Mouse (Mus musculus) hindbrain, embryonic 10.5 days (tissue): ENCODE results near the gene Bcl2l12. TPM values are rescaled to one million over a fixed set of nuclear protein-coding genes. Genes with fewer than 3 reads are reported as not detected.
A peak's percentile ranks its signal among the peaks of the same experiment; 100 is the strongest.

ENCODE experiments used
- DNase-seq: peaks from one replicate; pipeline ENCODE4 v3.0.0-alpha.2; 2017; ENCODE audit warnings: low spot score
- H3K27ac ChIP-seq: fragments of 300-500 bp; sonication (generic); 2 replicates; pipeline ENCODE4 v1.5.1; 2016; ENCODE audit warnings: mild to moderate bottlenecking, moderate library complexity
- H3K27me3 ChIP-seq: fragments of 300-500 bp; sonication (generic); 2 replicates; pipeline ENCODE4 v1.6.1; 2016; ENCODE audit warnings: mild to moderate bottlenecking; ENCODE audit not compliant: poor library complexity, insufficient read depth, severe bottlenecking
- H3K36me3 ChIP-seq: fragments of 300-500 bp; sonication (generic); 2 replicates; pipeline ENCODE4 v1.6.1; 2016; ENCODE audit warnings: mild to moderate bottlenecking, moderate library complexity
- H3K4me1 ChIP-seq: fragments of 300-500 bp; sonication (generic); replicated peaks from 2 replicates; pipeline ENCODE4 v1.6.1; 2016; ENCODE audit warnings: mild to moderate bottlenecking
- H3K4me3 ChIP-seq: fragments of 300-500 bp; sonication (generic); 2 replicates; pipeline ENCODE4 v1.5.1; 2016; ENCODE audit warnings: mild to moderate bottlenecking, moderate library complexity
- H3K9me3 ChIP-seq: fragments of 300-500 bp; sonication (generic); 2 replicates; pipeline ENCODE4 v1.6.1; 2016; ENCODE audit warnings: mild to moderate bottlenecking, moderate library complexity
- WGBS: fragments of 180-500 bp; shearing (Covaris S2); methylation state at CpG from one replicate; pipeline ENCODE4 v1.1.7; 2016; 5-methylcytosine and 5-hydroxymethylcytosine counted together
- polyA plus RNA-seq: library from polyadenylated mRNA; unstranded; fragments of >200 nt; fragmentation: Nextera tagmentation; extraction: Ambion mirVana; gene quantifications from 2 replicates; pipeline ENCODE4 v1.2.1, GENCODE M21; 2016

Bcl2l12 gene
- polyA plus RNA-seq, 1 experiment from 2014 or later: 69.6 TPM

DNA sequence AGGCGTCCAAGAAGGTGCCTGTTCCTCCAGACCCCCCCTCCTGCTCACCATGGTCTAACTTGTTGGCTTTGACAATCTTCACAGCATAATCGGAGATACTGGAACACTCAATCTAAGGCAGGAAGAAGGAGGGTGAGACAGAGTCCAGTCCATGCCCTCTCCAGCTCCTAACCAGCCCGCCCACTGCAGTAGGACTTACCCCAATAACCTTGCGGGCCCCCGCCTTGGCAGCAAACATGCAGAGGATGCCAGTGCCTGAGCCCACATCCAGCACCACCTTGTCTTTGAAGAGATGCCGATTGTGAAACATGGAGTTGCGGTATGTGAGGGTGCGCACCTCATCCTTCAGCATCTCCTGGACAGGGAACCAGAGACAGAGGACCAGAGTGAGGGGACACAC, 17.0 kb downstream of the Bcl2l12 start:
- no peaks in the 10 kb centered on the region for H3K27me3 ChIP-seq
- H3K9me3 ChIP-seq: no peaks in the 10 kb centered on the region
- WGBS: 94% methylated on average over 8 of the region's 8 CpGs
- no peak for DNase-seq
- no peak overlapping the region for H3K4me3 ChIP-seq
- peaks cover 80% of the 10 kb centered on the region for H3K36me3 ChIP-seq
- H3K4me1 ChIP-seq: peaks cover 26% of the 10 kb centered on the region
- H3K27ac ChIP-seq: no peak overlapping the region

DNA sequence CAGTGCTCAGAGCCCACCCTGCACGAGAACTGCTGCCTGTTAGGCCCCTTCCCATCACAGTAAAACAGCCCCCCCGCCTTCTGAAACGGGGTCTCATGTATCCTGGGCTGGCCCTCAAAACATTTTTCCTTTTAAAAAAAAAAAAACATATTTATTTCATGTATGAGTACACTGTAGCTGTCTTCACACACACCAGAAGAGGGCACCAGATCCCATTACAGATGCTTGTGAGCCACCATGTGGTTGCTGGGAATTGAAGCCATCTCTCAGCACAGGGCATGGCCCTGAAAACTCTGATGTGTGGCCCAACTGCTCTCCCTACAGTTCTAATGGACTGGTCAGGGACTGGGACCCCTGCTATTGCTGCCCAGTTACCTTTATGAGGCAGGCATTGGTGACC, 20.2 kb downstream of the Bcl2l12 start:
- H3K4me1 ChIP-seq: peaks cover 26% of the 10 kb centered on the region
- no peaks in the 10 kb centered on the region for H3K9me3 ChIP-seq
- no peak for DNase-seq
- 93% methylated on average over 3 of the region's 3 CpGs for WGBS
- no peak overlapping the region for H3K27ac ChIP-seq
- no peaks in the 10 kb centered on the region for H3K27me3 ChIP-seq
- peaks cover 82% of the 10 kb centered on the region for H3K36me3 ChIP-seq
- no peak overlapping the region for H3K4me3 ChIP-seq

DNA sequence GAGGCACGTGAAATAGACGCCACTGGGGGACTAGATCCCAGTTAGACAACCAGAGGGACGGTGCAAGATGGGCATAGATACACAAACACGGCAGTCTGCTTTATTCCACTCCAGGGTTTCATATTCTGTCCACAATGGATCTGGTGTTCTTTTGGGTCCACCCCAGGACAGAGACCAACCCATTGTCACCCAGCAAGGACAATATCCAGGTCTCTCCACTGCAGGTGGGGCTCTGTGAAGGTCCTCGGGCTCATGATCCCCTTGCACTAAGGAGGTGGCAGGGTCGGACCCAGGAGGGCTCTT, 23.4 kb downstream of the Bcl2l12 start:
- Histone ChIP-seq H3K36me3 (peaks cover 51% of the 10 kb centered on the region), H3K27ac (peak overlapping the region; percentile 75), H3K9me3 (no peaks in the 10 kb centered on the region), H3K4me1 (peaks cover 46% of the 10 kb centered on the region), H3K27me3 (no peaks in the 10 kb centered on the region), H3K4me3 (peak overlapping the region; percentile 61; the same call in 1 of the 2 replicates)
- WGBS: 25% methylated on average over 6 of the region's 6 CpGs
- DNase-seq: peak; percentile 17

DNA sequence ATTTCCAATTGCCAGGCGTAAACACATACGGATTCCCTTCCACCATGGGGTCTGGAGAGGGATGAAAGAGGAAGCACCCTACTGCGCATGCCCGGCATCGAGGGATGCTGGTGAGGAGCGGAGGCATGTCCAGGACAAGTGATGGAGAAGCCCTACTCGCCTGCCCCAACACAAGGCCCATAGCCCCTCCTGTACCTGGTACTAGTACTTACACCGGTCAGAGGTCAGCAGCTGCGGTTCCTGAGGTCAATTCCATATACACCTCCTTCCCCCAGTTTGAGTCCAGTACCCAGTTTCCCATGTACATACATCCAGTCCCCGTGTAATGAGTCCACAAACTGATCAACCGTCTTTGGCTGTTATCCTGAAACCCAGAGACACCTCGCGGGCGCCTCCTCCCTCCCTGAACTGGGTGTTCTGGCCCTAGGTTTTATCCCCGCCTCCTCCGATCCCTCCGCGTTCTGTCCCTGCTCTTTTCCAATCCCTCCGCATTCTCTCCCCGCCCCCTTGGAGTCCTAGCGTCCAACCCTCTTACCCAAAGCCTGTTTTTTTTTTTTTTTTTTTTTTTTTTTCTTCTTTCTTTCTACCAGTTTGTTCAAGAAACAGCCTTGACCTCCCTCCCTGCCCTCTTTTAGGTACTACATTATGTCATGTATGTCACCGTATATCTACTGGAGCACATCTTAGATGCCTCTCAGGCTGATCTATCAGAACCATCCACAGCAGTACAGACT, 24.0 kb downstream of the Bcl2l12 start, which contains the start of gene Cpt1c:
TSS of gene Cpt1c (minus strand) at position 469 of the 734 bp plus-strand sequence.
- 1% methylated on average over 22 of the region's 22 CpGs for WGBS
- peak; percentile 84 for DNase-seq
- Histone ChIP-seq H3K4me1 (peaks cover 51% of the 10 kb centered on the region), H3K27ac (peak within 1 kb of the TSS; percentile 91), H3K4me3 (peak within 1 kb of the TSS; percentile 61), H3K36me3 (peaks cover 46% of the 10 kb centered on the region), H3K27me3 (no peaks in the 10 kb centered on the region), H3K9me3 (no peaks in the 10 kb centered on the region)

DNA sequence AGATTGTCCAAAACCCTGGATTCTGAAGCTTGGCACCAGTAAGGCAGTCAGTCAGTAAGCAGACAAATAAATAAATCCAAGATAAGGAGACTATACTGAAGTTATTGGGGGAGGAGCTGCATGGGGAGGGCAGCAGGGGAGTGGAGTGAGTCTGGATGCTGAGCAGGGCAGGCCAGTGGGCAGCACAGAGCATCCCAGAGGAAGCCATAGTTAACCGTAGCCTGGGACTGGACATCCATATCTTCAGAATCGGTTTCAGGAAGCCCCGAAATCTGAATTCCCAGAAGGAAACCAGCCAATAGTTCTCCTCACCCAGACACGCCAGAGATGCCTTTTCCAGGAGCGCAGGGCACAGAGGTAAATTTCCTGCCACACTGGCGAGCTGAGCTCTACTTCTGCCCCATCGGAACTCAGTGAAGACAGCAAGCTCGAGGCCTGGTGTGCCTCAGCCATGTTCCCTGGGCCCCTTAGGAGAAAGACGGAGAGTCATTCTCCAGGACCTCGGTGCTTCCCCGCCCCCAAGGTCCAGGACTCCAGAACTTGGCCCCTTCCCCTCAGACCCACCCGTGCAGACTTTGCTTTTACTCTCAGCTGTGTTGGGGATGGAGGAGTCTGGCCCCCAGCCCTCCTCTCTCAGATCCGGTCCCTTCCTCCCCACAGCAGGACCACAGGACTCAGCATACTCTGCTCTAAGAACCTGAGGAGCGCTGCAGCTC, 24.9 kb downstream of the Bcl2l12 start:
- H3K36me3 ChIP-seq: peaks cover 36% of the 10 kb centered on the region
- peak overlapping the region; percentile 91 for H3K27ac ChIP-seq
- peaks cover 52% of the 10 kb centered on the region for H3K4me1 ChIP-seq
- no peaks in the 10 kb centered on the region for H3K9me3 ChIP-seq
- peak; percentile 25 for DNase-seq
- WGBS: 41% methylated on average over 14 of the region's 14 CpGs
- H3K4me3 ChIP-seq: peak overlapping the region; percentile 61
- H3K27me3 ChIP-seq: no peaks in the 10 kb centered on the region

DNA sequence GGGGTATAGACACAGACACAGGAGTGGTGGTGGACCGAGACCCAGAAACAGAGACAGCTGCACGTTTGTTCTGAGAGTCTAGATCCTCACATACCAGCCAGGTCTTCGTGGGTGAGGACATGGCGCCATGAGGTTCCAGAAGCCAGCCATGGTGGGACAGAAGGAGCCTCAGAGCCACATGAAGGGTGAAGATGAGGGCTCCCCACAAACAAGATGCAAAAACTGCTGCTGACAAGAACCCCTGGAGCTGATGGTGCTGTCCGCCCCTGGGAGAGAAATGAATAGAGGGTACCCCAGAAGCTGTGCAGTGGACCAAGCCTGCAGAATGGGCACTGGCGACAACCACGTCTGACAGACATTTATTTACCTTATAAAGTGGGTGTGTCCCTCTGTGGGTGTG, 27.4 kb downstream of the Bcl2l12 start:
- Histone ChIP-seq H3K36me3 (peaks cover 26% of the 10 kb centered on the region), H3K9me3 (no peaks in the 10 kb centered on the region), H3K4me1 (peaks cover 52% of the 10 kb centered on the region), H3K27me3 (no peaks in the 10 kb centered on the region), H3K4me3 (peak overlapping the region; percentile 67), H3K27ac (peak overlapping the region; percentile 93)
- no peak for DNase-seq
- WGBS: 77% methylated on average over 7 of the region's 7 CpGs

DNA sequence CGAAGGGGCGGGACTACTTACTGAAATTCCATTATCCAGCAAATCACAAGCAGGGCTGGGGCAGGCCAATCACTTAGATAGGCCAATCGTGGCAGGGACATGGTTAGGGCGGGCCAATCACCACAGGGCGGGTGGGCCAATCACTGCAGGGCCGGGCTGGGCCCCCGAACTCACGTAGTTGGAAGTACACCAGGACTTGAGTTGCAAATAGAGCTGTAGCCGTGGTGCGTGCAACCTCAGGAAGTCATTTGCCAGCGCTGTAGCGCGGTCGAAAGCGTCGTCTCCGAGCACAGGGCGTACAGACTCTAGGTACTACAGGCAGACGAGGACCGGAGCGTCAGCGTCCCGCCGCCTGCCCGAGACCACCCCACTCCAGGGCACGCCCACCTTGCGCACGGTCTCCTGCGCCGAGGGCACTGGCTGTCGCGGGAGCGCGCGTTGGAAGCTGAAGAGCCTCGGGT, 28.3 kb downstream of the Bcl2l12 start:
- Histone ChIP-seq H3K27me3 (no peaks in the 10 kb centered on the region), H3K36me3 (peaks cover 26% of the 10 kb centered on the region), H3K9me3 (no peaks in the 10 kb centered on the region), H3K27ac (peak overlapping the region; percentile 93), H3K4me1 (peaks cover 48% of the 10 kb centered on the region), H3K4me3 (peak overlapping the region; percentile 67)
- peak; percentile 95 for DNase-seq
- WGBS: under 1% methylated on average over 36 of the region's 36 CpGs

DNA sequence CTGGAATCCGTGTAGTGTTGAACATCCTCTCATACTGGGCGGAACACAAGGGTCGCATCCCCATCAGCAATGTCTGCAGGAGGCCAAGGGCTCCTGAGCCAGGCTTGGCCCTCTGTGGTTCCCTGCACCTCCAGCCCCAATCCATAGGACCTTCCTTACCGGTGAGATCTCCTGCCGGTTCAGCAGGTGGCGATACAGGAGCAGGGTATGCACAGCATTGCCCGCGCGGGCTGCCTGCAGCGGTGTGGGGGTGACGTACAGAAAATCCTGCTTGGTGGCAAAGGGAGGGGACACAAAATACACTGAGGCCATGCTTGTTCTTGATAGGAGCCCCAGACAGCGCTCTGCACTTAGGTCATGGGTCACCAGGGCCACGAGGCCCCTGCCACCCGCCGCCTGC, 31.9 kb downstream of the Bcl2l12 start:
- Histone ChIP-seq H3K27ac (no peak overlapping the region), H3K4me1 (peaks cover 22% of the 10 kb centered on the region), H3K4me3 (no peak overlapping the region), H3K27me3 (no peaks in the 10 kb centered on the region), H3K9me3 (no peaks in the 10 kb centered on the region), H3K36me3 (peaks cover 52% of the 10 kb centered on the region)
- DNase-seq: no peak
- 77% methylated on average over 15 of the region's 15 CpGs for WGBS

DNA sequence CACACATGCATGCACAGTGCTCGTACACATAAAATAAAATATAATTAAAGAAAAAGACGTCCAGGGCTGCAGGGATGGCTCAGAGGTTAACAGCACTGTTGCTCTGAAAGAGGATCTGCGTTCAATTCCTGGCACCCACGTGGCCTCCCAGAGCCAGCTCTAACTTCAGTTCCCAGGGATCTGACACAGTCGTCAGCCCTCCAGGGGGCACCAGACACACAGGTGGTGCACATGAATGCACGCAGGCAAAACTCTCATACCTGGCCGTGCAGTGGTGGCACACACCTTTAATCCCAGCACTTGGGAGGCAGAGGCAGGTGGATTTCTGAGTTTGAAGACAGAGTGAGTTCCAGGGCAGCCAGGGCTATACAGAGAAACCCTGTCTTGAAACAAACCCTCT, 32.5 kb downstream of the Bcl2l12 start:
- Histone ChIP-seq H3K9me3 (no peaks in the 10 kb centered on the region), H3K27me3 (no peaks in the 10 kb centered on the region), H3K36me3 (peaks cover 59% of the 10 kb centered on the region), H3K4me1 (peaks cover 15% of the 10 kb centered on the region), H3K4me3 (no peak overlapping the region), H3K27ac (no peak overlapping the region)
- DNase-seq: no peak
- 83% methylated on average over 7 of the region's 7 CpGs for WGBS

DNA sequence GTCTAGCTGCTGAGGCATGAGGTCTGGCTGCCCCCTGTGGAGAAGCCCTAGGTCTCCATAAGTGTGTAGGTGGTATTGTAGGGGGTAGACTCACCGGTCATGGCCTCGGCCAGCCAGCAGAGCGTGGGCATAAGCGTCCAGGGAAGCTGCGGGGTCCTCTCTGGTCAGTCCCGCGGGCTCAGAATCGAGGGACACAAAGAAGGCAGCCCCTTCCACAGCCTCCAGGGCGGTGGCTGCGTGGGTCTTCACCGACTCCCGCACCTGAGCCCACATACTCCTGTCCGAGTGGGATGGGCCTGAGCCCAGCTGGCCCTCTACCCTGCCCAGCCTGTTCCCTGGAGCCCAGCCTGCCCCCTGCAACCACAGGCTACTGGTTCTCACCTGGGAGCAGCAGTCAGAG, 33.5 kb downstream of the Bcl2l12 start:
- DNase-seq: no peak
- H3K27me3 ChIP-seq: no peaks in the 10 kb centered on the region
- H3K27ac ChIP-seq: no peak overlapping the region
- peaks cover 5% of the 10 kb centered on the region; the same call in 1 of the 2 replicates for H3K4me1 ChIP-seq
- 93% methylated on average over 13 of the region's 13 CpGs for WGBS
- peaks cover 69% of the 10 kb centered on the region for H3K36me3 ChIP-seq
- no peak overlapping the region for H3K4me3 ChIP-seq
- no peaks in the 10 kb centered on the region for H3K9me3 ChIP-seq

DNA sequence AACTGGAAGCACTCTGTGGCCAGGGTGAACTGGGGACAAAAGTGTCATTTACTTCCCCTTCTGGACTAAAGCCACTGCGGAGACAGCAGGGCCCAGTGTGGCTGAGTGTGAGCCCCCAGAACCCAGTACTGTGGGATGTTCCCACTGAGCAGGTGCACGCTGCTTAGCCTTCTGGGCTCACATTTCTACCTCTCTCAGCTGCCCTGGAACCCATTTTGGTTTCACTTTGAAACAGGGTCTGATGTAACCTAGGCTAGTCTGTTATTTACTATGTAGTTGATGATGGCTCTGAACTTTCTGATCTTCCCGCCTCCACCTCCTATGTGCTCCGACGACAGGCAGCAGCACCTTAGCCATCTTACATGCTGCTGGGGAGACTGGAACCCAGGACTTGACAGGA, 35.7 kb downstream of the Bcl2l12 start:
- Histone ChIP-seq H3K27ac (no peak overlapping the region), H3K9me3 (no peaks in the 10 kb centered on the region), H3K27me3 (no peaks in the 10 kb centered on the region), H3K4me1 (0 out of 2 replicates have a peak, but pooled peaks cover under 1% of the 10 kb centered on the region), H3K36me3 (peaks cover 79% of the 10 kb centered on the region), H3K4me3 (no peak overlapping the region)
- DNase-seq: no peak
- WGBS: 92% methylated on average over 5 of the region's 5 CpGs

DNA sequence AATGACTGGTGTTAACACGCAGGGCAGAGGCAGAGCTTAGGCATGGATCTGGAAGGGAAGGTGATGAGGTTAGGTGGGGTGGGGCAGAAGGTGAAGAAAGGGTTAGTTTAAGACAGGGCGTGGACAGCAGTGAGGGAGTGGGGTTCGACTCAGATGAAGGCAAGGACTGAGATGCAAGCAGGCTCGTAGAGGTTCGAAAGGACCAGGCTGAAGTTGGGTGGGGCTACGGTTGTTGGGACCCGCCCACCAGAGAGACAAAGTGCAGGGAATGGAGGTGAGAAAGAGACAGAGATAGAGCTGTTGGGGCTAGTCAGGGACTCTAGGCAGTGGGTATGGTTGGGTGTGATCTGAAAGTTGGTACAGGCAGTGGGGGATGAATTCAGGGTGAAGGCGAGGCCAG, 36.2 kb downstream of the Bcl2l12 start:
- no peaks in the 10 kb centered on the region for H3K27me3 ChIP-seq
- H3K4me3 ChIP-seq: no peak overlapping the region
- H3K9me3 ChIP-seq: no peaks in the 10 kb centered on the region
- H3K27ac ChIP-seq: peak overlapping the region; percentile 17; the same call in 1 of the 2 replicates
- no peak for DNase-seq
- H3K4me1 ChIP-seq: peaks cover 5% of the 10 kb centered on the region; the same call in 1 of the 2 replicates
- peaks cover 77% of the 10 kb centered on the region for H3K36me3 ChIP-seq
- WGBS: 83% methylated on average over 8 of the region's 8 CpGs

DNA sequence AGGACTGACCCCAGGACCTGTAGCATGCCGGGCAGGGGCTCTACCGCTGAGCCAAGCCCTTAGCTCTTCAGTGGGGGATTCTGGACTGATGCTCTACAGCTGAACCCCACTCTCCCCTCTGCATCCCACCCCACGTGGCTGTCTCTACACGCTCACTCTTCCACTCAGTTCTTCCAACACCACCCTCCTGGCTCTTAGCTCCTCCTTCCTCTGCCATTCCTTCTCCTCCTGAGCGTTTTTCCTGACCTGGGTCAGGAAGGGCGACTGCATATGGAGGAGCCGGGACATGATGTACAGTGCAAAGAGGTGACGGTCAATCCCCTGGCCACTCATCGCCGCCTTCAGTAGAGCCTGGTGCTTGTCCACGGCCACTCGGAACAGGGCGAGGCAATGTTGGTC, 38.0 kb downstream of the Bcl2l12 start:
- Histone ChIP-seq H3K4me1 (peaks cover 13% of the 10 kb centered on the region; the same call in 1 of the 2 replicates), H3K27ac (no peak overlapping the region), H3K4me3 (no peak overlapping the region), H3K27me3 (no peaks in the 10 kb centered on the region), H3K36me3 (peaks cover 62% of the 10 kb centered on the region), H3K9me3 (no peaks in the 10 kb centered on the region)
- DNase-seq: no peak
- 90% methylated on average over 13 of the region's 13 CpGs for WGBS
